Mouse (Mus musculus) lung, embryonic 14.5 days (tissue): ENCODE data around the gene Mpig6b. TPM values are rescaled to one million over a fixed set of nuclear protein-coding genes. Genes with fewer than 3 reads are reported as not detected.

Experiments
- ATAC-seq: fragments of 200-750 bp; cut with Nextera tagmentation; 2 replicates; pipeline ENCODE4 v1.8.0; 2017; ENCODE audit warnings: mild to moderate bottlenecking, moderate TSS enrichment, moderate library complexity; ENCODE audit not compliant: insufficient read depth
- DNase-seq: peaks from one replicate; pipeline ENCODE4 v3.0.0-alpha.2; 2015
- H3K27ac ChIP-seq: fragments of 300-500 bp; sonication (generic); 2 replicates; pipeline ENCODE4 v1.5.1; 2014; ENCODE audit warnings: low read depth, mild to moderate bottlenecking, moderate library complexity
- H3K27me3 ChIP-seq: fragments of 300-500 bp; sonication (generic); 2 replicates; pipeline ENCODE4 v1.6.1; 2014; ENCODE audit warnings: low read length, control low read depth; ENCODE audit not compliant: insufficient read depth
- H3K36me3 ChIP-seq: fragments of 300-500 bp; sonication (generic); 2 replicates; pipeline ENCODE4 v1.6.1; 2014; ENCODE audit warnings: control low read depth; ENCODE audit not compliant: insufficient read depth
- H3K4me1 ChIP-seq: fragments of 300-500 bp; sonication (generic); 2 replicates; pipeline ENCODE4 v1.6.1; 2014; ENCODE audit warnings: antibody characterized with exemption, control low read depth; ENCODE audit not compliant: insufficient read depth
- H3K4me2 ChIP-seq: fragments of 300-500 bp; sonication (generic); 2 replicates; pipeline ENCODE4 v1.6.1; 2014; ENCODE audit warnings: mild to moderate bottlenecking
- H3K4me3 ChIP-seq: fragments of 300-500 bp; sonication (generic); 2 replicates; pipeline ENCODE4 v1.5.1; 2014; ENCODE audit warnings: low read depth, low read length
- H3K9ac ChIP-seq: fragments of 300-500 bp; sonication (generic); 2 replicates; pipeline ENCODE4 v1.6.1; 2014
- H3K9me3 ChIP-seq: fragments of 300-500 bp; sonication (generic); 2 replicates; pipeline ENCODE4 v1.6.1; 2016; ENCODE audit warnings: low read depth, low read length, control low read depth
- CTCF ChIP-seq: IDR thresholded peaks from 2 replicates; pipeline ENCODE4 v1.5.1; 2016; ENCODE audit warnings: antibody characterized with exemption, low read depth
- WGBS: fragments of 180-500 bp; shearing (Covaris S2); extraction: QIAGEN DNeasy Blood & Tissue Kit; methylation state at CpG from one replicate; pipeline ENCODE4 v1.1.7; 2014; 5-methylcytosine and 5-hydroxymethylcytosine counted together
- polyA plus RNA-seq: library from polyadenylated mRNA; unstranded; fragments of >200 nt; fragmentation: Nextera tagmentation; extraction: Ambion mirVana; gene quantifications from 2 replicates; pipeline ENCODE4 v1.2.1, GENCODE M21; 2014

The Mpig6b gene
- polyA plus RNA-seq, 1 experiment from 2014 or later, result 1.4 TPM

GRCm38 (mm10) chr17:35094475-35095365 is 28.7 kb upstream of the Mpig6b start:
- WGBS, result 86% methylated on average over 15 of the region's 15 CpGs

GRCm38 (mm10) chr17:35092403-35093198 is 26.6 kb upstream of the Mpig6b start:
- DNase-seq (no peak), ATAC-seq (no peak)
- no peaks in the 10 kb centered on the region for H3K27me3 ChIP-seq
- no peaks in the 10 kb centered on the region for H3K9me3 ChIP-seq
- peaks cover 7% of the 10 kb centered on the region for H3K4me1 ChIP-seq
- no peak overlapping the region for H3K4me3 ChIP-seq
- 84% methylated on average over 14 of the region's 14 CpGs for WGBS
- no peak for TF ChIP-seq CTCF
- no peak overlapping the region for H3K9ac ChIP-seq
- no peak overlapping the region for H3K27ac ChIP-seq
- H3K4me2 ChIP-seq, result no peak overlapping the region
- H3K36me3 ChIP-seq, result peaks cover 57% of the 10 kb centered on the region

More at GRCm38 (mm10) chr17:35094475-35095365, 28.7 kb upstream of the Mpig6b start:
- TF ChIP-seq CTCF, result no peak
- no peaks in the 10 kb centered on the region for H3K27me3 ChIP-seq
- DNase-seq, result no peak
- no peak overlapping the region for H3K9ac ChIP-seq
- peaks cover 7% of the 10 kb centered on the region for H3K4me1 ChIP-seq
- no peak overlapping the region for H3K4me3 ChIP-seq
- no peak overlapping the region for H3K27ac ChIP-seq
- no peaks in the 10 kb centered on the region for H3K9me3 ChIP-seq
- peaks cover 78% of the 10 kb centered on the region for H3K36me3 ChIP-seq
- no peak for ATAC-seq
- no peak overlapping the region for H3K4me2 ChIP-seq

DNA sequence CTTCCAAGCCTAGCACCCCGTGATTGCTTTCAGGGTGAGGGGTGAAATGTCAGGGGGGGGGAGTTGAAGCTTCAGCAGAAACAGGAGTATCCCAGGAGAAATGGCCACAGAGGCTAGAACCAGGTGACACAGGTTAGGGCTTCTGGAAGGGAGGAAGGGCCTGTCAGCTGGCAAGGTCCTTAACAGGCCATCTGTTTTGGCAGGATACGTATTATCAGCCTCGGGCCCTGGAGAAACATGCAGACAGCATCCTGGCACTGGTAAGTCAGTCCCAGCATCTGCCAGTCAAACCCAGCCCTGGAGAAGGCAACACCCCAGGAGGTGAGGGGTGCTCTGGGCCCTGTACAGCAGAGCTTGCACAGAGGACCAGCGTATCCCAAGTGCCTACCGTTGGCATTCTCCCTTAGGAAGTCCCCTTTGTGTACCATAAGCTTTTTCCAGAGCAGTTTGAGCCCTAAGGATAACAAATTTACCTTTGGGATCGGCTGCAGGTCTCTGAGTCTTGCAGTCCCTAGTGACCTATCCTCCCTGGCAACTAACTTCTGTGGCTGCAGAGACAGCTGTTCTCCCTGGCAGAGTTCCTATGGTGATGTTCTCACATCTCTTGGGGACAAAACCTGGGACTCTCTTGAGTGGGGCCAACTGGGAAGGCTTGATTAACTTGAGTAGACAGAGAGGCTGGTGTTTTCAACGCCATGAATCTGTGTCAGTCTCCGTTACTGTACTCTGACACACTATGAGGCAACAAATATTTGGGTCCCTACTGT is 24.4 kb upstream of the Mpig6b start:
- 59% methylated on average over 8 of the region's 8 CpGs for WGBS
- Histone ChIP-seq H3K4me3 (peak overlapping the region; percentile 63), H3K4me1 (peaks cover 7% of the 10 kb centered on the region), H3K36me3 (peaks cover 34% of the 10 kb centered on the region), H3K9me3 (no peaks in the 10 kb centered on the region), H3K4me2 (peak overlapping the region; percentile 63), H3K27me3 (no peaks in the 10 kb centered on the region), H3K27ac (0 out of 2 replicates have a peak overlapping the region, but pooled peaks have one; percentile 2), H3K9ac (peak overlapping the region; percentile 84)
- TF ChIP-seq CTCF, result no peak
- ATAC-seq, result no peak
- DNase-seq, result no peak

- TF ChIP-seq CTCF, result peak; percentile 5; the same call in 1 of the 2 replicates
- Histone ChIP-seq H3K9ac (peak within 1 kb of the TSS; percentile 84), H3K27me3 (no peaks in the 10 kb centered on the region), H3K36me3 (peaks cover 23% of the 10 kb centered on the region), H3K9me3 (no peaks in the 10 kb centered on the region), H3K4me3 (peak within 1 kb of the TSS; percentile 63), H3K4me1 (peaks cover 7% of the 10 kb centered on the region), H3K27ac (peak within 1 kb of the TSS; percentile 96), H3K4me2 (peak within 1 kb of the TSS; percentile 63)
- WGBS, result 3% methylated on average over 67 of the region's 67 CpGs
- DNase-seq, result peak; percentile 98
- ATAC-seq, result peak; percentile 99
Observed at GRCm38 (mm10) chr17:35088825-35089644, 23.1 kb upstream of the Mpig6b start, which contains the start of gene Abhd16a. Gene Abhd16a, plus strand, starts transcription at chr17:35089263.

GRCm38 (mm10) chr17:35088151-35088550 is 22.2 kb upstream of the Mpig6b start:
- H3K27me3 ChIP-seq, result no peaks in the 10 kb centered on the region
- no peak overlapping the region for H3K4me3 ChIP-seq
- H3K9ac ChIP-seq, result no peak overlapping the region
- peaks cover 16% of the 10 kb centered on the region for H3K36me3 ChIP-seq
- no peak overlapping the region for H3K4me2 ChIP-seq
- DNase-seq, result no peak
- no peak overlapping the region for H3K27ac ChIP-seq
- peak; percentile 57 for TF ChIP-seq CTCF
- H3K9me3 ChIP-seq, result no peaks in the 10 kb centered on the region
- 37% methylated on average over 2 of the region's 2 CpGs for WGBS
- H3K4me1 ChIP-seq, result peaks cover 7% of the 10 kb centered on the region
- ATAC-seq, result no peak

DNA sequence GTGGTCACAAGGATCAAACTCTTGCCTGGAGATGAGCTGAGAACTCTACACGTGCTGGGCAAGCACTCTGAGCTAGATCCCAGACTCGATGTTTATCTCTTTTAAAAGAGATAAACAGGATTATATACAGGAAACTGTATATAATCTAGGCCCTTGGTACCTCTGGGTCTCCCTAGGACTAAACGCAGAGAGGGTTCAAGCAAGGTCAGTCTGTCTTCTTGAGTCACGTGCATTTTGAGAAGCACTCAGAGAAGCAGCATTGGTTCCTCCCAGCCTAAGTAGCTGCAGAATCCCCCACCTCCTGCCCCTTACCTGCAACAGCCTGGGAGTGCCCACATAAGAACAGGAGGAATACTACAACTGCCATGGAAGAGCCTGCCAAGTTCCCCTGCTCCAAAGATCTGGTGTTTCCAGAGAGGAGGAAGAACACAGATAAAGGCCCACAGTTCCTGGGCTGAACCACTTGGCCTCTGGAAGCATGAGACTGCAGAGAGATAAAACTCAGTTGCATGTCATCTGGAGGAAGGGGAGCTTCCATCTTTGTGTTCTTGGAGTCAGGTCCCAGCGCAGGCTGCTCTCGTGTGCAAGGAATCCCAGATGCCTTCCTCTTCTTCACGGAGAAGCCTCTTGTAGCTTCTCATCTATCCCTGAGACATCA is 19.4 kb upstream of the Mpig6b start, which contains the start of gene Ly6g6f:
Ly6g6f (minus strand) TSS at position 403 of the 658 bp plus-strand sequence.
- 58% methylated on average over 7 of the region's 7 CpGs for WGBS
- Histone ChIP-seq H3K4me3 (no peak within 1 kb of the TSS), H3K4me1 (peaks cover 5% of the 10 kb centered on the region), H3K9me3 (no peaks in the 10 kb centered on the region), H3K36me3 (no peaks in the 10 kb centered on the region), H3K27me3 (no peaks in the 10 kb centered on the region), H3K4me2 (no peak within 1 kb of the TSS), H3K9ac (no peak within 1 kb of the TSS), H3K27ac (no peak within 1 kb of the TSS)
- no peak for ATAC-seq
- no peak for TF ChIP-seq CTCF
- no peak for DNase-seq
